Mouse (Mus musculus) regulatory T cell (primary cell): ENCODE results near the gene Cnp.
"Not testable (repeated sequence)": the region's sequence is repeated elsewhere in the genome, so short reads cannot be mapped to it uniquely, and the experiment has no call there.

ENCODE experiments used
- in situ Hi-C: fragments of 300-600 bp; cut with MboI, MseI; formaldehyde crosslinking; loops from one replicate; pipeline ENCODE4 v1.15.1; 2025; ENCODE audit warnings: high pct_unique_total_duplicates

Cnp gene

DNA sequence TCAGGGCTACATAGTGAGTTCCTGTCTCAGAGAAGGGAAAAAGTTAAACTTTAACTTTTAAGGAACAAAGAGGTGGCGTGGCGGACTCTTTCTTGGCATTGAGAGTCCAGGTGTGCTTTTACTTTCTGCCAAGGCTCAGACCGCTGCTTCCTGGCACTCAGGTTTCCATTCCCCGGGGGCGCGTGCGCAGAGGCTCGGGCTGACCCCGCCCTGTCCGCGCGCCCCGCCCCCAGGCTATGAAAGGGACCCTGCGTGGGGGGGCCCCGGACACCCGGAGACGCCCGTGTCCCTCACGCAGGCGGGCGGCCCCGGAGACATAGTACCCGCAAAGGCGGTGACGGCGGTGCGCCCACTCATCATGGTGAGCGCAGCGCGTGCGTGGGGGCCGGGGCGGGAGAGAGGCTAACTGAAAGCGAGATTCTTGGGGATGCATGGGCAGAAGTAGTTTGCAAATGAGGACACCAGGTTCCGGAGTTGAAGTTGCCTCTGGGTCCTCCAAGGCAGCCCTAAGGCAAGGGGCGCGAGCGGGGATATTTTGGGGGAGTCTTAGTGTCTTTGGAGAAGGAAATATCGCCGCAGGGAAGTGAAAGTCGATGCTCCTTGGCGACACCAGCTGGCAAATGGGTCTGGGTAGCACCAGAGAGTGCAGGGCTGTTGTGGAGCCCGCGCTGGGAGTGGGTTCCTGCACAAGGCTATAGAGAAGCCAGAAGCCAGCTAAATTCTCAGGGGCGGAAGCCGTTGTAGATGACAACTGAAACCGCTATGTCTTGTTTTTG, at the start of gene Cnp:
TSS of gene Cnp (plus strand) at position 197 of the 776 bp plus-strand sequence.
- in situ Hi-C loops, result no loop called here

DNA sequence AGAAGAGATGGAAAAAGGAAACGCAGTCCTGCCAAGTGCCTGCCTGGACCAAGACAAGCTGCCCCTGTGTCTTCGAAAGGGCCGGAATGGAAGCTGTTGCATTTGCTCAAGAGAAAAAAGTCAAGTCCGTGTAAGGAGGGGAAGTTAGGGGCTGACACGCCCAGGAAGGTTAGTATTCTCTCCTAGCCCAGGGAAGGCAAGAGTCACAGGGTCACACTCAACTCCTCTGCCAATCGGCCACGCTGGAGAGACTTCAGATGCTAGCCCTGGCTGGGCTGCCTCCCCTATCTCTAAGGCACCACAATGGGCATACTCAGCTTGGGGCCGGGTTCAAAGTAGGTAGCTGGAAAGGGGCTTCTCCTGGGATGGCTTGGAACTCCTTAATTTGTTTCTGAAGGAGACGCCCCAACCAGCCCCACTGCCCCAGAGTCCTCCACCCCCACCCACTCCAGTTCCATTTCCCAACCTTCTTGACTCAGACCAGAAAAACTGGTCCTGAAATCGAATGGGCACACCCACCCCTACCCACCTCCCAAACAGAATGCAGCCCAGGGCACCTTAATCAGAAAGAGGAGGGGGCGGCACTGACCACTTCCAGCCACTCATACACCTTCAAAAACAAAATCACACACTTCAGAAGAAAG, 49.6 kb upstream of the Cnp start:
- in situ Hi-C loops, result no loop called here

DNA sequence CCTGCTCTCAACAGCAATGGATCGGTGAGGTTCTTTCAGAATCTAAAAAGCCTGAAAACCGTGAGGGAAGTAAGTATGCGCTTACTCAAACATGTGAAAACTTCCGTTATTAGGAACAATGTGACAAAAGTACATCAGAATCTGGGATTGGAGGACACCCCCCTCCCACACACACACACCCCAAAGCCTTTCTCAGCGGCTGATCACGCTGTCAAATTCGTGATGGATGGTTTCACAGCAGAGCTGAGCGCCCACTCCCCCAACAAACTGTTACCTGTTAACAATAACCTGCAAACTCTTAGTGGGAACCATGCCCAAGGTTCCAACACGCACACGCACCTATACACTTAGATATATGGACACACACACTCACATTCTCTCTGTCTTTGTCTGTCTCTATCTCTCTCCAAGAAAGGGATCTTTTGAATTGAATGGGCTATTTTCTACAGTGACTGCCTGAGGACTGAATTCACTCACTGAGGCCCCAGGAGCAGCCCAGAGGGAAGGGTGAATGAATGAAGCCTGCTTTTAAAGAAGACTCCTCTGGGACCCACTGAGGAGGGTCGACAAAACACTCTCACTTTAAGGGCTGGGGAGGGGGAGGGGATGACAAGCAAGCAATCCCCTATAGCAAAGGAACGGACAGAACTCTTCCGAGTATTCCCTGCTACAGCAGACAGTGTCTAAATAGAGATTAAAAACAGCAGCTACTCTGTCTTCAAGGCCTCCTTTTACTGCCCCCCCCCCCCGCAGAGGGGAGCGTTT, 48.5 kb upstream of the Cnp start:
- in situ Hi-C loops, result no loop called here

DNA sequence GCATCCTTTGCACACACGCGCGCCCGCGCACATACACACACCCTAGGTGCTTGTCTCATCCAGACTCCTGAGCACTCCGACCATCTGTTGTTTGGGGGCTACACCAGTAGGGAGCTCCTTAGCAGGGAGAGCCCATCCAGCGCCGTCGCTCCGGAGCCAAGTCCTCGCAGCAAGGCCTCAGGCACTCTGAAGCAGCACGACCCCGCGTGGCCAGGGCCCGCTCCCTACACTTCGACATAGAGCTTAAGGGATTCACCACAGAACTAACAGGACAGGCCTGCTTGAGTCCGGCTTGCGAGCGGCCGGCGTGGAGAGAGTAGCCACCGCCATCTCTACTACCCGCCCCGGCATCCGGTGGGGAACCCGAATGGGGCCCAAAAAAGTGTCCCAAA, 47.6 kb upstream of the Cnp start:
- in situ Hi-C loops, result no loop called here

DNA sequence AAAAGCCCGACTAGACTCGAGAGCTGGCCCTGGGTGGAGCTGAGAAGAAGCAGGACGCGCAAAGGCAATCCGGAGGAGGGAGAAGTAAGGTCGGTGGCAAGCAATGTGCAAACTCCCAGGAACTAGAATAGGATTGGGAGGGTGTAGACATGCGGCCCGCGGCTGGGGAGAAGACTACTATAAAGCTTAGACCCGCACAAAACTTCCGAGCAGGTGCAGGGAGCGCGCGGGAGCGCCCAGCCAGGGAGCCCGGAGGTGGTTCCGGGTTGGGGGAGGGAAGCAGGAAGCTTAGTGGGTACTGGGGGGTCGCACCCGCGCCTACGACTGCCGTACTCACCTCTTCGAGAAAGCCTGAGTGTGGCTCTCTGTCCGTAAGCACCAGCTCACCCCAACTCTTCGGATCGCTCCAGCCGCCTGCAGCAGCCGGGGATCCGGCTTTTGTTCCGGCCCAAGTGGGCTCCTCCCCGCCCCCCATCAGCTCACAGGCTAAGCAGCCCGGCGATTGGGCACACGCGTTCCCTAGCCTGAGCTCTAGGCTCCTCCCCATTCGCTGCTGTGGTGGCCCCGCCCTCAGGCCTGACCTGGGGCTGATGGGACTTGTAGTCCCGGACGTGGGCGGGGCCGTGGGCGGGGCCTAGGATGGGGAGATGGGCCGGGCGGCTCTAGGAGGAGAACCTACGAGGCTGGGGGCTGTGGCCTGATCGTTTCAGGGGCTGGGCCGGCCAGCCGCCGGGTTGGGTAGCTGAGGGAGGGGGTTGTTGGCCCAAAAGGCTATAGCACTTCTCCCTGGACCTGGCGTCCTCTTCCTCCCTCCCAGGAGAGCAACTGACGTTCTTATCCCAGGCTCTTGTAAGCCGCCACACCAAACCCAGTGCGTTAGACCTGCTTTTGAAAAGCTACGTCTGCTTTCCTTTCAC, 47.0 kb upstream of the Cnp start, which contains the start of gene Acly:
TSS of gene Acly (minus strand) at position 543 of the 917 bp plus-strand sequence.
- in situ Hi-C loops, result no loop called here

DNA sequence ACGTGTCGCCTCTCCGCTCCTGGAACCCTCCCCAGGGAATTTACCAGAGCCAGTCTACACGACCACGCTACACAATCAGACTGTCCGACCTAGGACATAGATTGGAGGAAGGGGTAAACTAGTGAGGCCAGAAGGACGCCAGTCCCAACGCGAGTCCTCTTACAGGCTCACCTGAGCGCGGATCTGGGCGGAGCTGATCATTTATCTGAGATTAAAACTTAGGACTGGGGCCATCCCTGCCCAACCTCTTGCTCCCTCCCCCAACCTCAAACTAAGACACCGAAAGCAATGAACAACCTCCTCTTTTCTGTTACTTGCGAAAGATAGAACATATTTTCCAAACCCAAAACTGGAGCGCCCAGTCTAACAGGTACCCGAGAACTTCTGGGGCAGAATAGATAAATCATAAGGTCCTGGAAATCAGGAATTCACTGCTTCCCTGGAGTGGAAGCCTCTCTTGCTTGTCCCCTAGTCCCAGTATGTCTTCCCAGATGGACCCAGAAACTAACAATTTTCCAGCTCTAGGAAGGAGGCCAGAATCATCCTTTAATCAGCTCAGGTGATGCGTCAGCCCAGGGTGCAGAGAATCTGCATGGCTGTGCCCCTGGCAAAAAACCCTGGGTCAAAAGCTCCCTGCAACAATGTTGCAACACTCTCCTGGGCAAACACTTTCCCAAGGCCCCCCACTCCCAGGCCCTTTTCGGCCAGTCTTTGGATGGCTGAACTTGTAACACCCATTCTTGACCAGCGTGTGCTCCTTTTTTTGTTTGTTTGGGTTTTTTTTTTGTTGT, 46.1 kb upstream of the Cnp start:
- in situ Hi-C loops, result no loop called here

DNA sequence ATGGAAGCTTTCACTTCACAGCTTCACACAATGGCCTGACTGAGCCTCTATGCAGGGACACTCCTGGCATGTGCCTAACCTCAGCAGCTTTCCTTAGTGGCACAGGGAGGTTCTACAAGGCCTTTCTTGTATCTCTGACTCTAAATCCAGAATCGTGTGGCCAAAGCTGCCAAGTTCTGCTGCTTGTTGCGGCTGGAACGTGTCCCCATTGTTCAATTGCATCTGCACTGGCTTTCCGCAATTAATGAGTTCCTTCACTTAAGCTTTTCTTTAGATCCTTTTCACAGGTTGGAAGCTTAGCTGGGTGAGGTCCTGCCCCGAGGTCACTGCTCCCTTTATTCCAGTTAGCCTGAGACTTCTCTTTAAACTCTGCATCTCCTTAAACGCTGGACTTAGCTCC, 40.8 kb upstream of the Cnp start:
- in situ Hi-C loops, result no loop called here

DNA sequence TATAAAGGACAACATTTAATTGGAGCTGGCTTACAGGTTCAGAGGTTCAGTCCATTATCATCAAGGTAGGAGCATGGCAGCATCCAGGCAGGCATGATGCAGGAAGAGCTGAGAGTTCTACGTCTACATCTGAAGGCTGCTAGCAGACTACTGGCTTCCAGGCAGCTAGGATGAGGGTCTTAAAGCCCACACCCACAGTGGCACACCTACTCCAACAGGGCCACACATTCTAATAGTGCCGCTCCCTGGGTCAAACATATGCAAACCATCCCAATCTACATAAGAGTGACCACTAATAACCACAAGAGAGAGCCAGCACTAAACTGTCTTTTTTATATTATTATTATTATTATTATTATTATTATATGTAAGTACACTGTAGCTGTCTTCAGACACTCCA, 40.3 kb upstream of the Cnp start:
- in situ Hi-C loops, result not testable (repeated sequence)

DNA sequence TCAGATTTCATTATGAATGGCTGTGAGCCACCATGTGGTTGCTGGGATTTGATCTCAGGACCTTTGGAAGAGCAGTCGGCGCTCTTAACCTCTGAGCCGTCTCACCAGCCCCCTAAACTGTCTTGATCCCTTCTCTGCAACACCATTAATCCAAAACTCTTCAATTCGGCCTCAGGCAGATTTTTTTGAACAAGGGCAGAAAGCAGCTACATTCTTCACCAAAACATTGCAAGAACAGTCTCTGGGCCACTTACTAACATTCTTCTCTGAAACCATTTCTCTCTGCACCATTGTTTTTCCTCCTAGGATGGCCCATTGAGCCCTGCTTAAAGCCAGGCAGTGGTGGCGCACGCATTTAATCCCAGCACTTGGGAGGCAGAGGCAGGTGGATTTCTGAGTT, 39.9 kb upstream of the Cnp start:
- in situ Hi-C loops, result not testable (repeated sequence)

DNA sequence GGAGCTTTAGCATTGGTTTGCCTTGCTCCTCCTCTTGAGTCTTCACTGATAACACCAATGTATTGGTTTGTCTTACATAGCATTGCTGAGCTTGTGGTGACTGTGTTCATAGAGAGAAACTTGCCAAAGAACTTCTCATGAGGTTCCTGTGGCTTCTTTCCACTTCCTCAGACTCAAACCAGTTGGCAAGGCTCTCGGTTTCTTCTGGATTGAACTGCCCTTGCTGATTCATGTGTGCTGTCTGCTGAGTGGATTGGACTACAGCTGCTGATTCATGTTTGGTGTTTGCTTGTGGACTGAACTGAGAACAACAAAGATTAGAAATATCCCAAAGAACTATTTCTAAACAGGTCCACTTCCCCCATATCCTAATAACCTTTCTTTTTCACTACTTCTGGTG, 38.7 kb upstream of the Cnp start:
- in situ Hi-C loops, result no loop called here

DNA sequence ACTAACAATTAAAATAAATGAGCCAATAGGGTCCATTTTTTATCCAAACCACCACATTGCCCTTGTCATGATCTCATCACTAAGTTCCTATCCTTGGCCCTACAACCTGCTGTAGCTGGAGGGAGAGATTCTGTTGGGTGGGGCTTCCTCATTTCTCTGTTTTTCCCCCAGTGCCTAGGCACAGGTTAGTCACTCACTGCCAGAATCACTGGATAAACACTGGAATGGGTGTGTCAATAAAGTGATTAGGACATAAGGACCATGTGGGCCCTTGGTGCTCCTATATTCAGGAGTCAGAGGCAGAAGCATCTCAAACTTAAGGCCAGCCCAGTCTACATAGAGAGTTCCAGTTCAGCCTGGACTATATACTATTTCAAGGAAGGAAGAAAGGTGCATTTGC, 38.2 kb upstream of the Cnp start:
- in situ Hi-C loops, result no loop called here

DNA sequence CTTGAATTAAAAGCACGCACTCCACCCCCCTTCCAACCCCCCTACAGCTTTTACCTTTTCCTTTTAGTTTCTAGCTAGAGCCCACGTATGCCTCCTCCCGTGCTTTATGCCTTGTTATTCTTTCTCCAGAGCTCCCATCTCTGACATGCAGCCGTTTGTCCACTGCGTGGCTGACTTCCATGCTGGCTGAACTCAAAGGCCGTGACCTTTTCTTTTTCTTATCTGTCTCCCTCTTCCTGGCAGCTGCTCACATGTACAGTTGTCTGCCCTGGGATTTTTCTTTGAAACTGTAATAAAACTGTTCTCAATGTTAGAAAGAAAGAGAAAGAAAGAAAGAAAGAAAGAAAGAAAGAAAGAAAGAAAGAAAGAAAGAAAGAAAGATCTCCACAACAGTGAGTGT, 33.7 kb upstream of the Cnp start:
- in situ Hi-C loops, result no loop called here

DNA sequence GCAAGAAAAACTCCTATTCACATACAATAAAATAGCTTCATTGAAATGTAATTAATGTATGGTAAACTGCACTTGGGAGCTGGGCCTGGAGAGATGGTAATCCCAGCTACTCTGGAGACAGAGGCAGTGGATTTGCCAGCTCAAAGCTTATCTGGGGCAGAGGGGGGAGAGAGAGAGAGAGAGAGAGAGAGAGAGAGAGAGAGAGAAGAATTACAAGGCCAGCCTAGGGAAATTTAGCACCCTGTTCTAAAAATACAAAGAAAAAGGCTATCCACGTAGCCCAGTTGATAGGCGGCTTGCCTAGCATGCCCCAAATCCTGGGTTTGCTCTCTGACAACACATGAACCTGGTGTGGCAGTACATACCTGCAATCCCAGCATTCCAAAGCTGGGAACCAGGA, 33.1 kb upstream of the Cnp start:
- in situ Hi-C loops, result no loop called here

DNA sequence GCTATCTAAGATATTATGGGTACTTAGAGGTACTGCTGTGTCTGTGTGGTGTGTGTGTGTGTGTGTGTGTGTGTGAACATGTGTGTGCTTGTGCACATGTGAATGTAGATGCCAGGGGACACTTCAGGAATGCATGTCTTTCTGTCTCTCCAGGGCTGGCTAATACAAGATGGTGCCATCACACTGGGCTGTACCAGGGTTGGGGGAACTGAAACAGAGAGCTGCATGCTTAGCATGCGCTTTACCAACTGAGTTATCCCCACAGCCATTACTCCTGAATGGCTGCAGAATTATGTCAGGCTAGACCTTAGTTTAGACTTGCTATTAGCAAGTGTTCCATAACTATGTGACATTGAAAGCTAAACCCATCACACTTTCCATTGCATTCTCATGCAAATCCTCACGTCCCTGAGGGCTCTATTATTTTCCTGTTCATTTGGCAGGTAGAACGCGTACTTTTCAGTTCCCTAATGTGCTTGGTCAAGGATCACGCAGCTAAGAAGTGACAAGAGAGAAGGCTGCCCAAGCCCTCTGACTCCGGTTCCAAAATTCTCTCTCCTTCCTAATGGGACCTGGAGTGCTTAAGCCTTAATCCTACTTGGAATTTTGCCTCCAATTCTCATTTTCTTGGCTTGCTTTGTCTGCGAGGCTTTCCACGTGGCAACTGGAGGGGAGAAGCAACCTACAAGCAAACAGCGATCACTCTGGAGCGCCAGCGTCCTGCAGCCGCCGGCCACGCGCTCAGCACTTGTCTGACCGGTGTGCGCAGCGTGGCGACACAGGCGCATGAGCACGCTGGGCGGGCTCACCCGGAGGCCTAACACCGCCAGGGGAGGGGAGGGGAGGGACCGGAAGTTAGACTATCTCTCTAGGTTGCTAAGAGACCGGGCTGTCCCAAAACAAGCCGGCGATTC, 29.6 kb upstream of the Cnp start, which contains the start of gene Ttc25:
TSS of gene Ttc25 (plus strand) at position 776 of the 914 bp plus-strand sequence.
- in situ Hi-C loops, result no loop called here

DNA sequence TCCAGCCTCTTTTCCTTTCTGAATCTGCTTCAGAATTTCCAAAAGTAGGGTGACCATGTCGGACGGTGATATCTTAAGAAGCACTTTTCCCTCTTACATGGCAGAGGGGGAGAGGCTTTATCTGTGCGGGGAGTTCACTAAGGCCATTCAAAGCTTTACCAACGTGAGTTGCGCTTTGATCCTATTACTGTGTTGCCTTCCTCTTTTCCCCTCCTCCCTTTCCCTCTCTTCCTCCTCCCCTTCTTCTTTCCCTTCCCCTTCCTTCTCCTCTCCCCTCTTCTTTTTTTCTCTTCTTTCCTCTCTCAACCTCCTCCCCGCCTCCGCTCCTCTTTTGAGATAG, 29.0 kb upstream of the Cnp start:
- in situ Hi-C loops, result no loop called here

DNA sequence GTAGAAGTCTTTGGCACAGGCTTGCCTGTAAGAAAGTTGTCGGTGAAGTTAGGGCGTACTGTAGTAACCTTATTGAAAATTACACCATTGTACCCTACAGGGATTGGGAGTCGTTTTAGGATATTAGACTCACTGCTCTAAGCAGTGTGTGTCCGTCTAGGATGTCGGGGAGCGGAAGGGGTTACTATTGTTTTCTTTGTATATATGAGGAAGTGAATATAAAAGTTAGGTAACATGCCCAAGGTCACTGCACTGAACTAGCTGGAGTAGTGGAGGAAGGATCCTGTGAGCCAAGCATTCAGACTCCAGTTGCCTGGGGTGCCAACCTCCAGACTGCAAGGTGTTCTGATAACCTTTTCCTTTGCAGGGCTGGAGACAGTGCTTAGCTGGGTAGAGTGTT, 27.7 kb upstream of the Cnp start:
- in situ Hi-C loops, result no loop called here

DNA sequence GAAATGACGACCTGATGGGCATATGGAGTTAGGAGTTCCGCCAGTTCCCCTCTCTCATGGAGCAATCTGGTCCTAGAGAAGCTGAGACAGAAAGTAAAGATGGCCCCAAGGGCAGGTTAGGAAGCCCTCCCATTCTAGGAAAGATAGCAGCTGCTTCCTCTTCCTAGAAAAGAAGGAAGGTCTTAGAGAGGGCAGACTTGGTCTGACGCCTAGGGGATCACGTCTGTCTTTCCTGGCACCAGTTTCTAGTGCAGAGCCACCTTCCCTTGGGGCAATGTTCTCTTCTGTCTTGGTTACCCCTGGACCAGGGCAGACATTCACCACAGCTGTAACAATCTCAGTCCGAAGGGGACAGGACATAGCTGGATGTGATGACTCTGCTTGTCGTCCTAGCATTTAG, 26.6 kb upstream of the Cnp start:
- in situ Hi-C loops, result no loop called here

DNA sequence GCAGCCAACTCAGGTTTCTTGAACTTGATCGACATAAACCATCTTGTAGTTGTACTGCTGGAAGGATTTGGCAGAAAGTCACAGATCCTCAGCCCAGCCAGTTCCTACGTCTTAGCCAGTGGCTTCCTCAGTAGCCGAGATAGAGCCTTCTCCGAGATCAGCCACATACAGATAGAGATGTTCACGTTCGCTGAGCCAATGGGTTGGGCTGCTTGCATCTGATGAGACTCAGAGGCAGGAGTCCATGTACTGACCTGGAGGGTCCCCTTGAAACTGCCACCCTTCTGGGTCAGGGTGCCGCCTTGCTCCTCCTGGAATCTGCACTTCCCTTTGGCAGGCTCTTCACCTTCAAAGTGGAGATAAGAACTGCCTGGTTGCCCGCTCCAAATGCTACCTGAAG, 25.2 kb upstream of the Cnp start:
- in situ Hi-C loops, result no loop called here

DNA sequence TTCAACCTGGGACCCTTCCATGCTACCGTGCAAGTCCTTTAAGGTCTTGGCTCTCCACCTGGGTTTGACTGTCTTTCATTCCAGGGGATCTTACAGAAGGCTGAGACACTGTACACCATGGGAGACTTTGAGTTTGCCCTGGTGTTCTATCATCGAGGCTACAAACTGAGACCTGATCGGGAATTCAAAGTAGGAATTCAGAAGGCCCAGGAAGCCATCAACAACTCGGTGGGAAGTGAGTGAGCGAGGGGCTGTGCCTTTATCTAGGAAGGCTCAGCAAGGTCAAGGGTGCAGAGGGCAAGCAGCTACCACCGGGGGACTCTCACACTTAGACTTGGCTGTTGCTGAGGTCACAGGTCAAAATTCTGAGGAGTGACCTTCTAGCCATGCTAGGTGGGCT, 24.6 kb upstream of the Cnp start:
- in situ Hi-C loops, result no loop called here

DNA sequence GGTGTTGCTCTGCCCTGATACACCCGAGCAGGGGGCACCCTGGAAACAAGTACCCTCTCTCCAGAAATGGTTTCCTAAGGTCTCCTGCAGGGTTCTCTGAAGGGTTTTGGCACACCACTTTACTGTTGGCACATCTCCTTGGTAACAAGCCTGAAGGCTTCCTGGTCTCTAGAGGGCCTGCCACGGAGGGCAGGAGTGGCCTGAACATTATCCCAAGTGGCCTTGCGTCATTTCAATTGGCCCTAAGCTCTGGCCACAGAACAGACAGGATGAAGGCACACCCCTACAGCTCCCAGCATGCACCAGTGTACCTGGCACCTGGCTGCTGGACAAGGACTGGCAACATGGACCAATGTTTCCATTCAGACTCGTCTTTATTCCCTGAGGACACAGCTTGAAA, 21.9 kb upstream of the Cnp start:
- in situ Hi-C loops, result no loop called here
